10 mouse cellular contexts compared by ENCODE assay signal in the genomic region with DNA sequence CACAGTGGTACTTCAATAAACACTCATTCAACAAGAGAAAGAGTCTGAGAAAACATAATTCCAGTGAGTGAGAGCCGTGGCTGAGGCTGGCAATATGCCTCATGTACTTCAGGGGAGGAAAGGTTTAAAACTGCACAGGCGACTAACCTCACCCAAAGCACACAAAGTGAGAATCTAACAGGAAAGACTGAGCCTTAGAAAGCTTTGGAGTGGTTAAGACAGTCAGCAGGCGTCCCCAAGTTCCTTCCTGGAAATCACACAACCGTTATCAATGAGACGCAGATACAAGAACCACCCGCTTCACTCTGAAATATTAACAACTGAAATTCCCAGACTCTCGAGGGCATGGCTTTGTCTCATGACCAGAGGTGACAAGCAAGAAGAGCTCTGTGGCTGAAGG. TPM values are rescaled to one million over a fixed set of nuclear protein-coding genes. Genes with fewer than 3 reads are reported as not detected.
DNase-seq lines count a peak whose midpoint lies in the region; ATAC-seq and TF ChIP-seq lines count a peak whose summit lies in the region.
"Had no signal": no experiment of that assay in that cellular context is flagged by ENCODE, and none has a peak within 500 bp of the region (broad histone marks: within the 10 kb centered on the region; RNA-seq: fewer than 3 reads in every experiment).

No protein-coding gene starts in this region.

- H3K27ac ChIP-seq in heart, embryonic 13.5 days (replicated peaks), result peak overlapping the region; percentile 54
- H3K27ac ChIP-seq in MEL (ENCODE audit: control insufficient read depth, low read depth, low read length), result peak overlapping the region; percentile 84
- H3K27ac ChIP-seq in macrophage, result peak overlapping the region; percentile 52
- H3K27ac ChIP-seq: hindbrain, embryonic 13.5 days had no signal

- no peak; the same call in 1 of the 2 replicates for ATAC-seq in heart, embryonic 13.5 days (ENCODE audit: extremely low read depth, insufficient number of reproducible peaks, low FRiP score, low TSS enrichment)
- 0 out of 2 replicates have a peak, but pooled peaks have one; percentile 52 for ATAC-seq in erythroid progenitor cell, adult 5-6 weeks (replicated peaks; ENCODE audit: low FRiP score, poor library complexity, severe bottlenecking)
- ATAC-seq: midbrain, embryonic 16.5 days had no signal

- H3K9ac ChIP-seq in heart, embryonic 13.5 days, result no peak overlapping the region
- H3K9ac ChIP-seq in MEL (ENCODE audit: control insufficient read depth, low read depth, low read length, poor library complexity, severe bottlenecking), result peak overlapping the region; percentile 36
- H3K9ac ChIP-seq: hindbrain, embryonic 13.5 days had no signal

- H3K4me2 ChIP-seq in heart, embryonic 13.5 days, result peak overlapping the region; percentile 59
- H3K4me2 ChIP-seq: hindbrain, embryonic 13.5 days had no signal

- H3K79me2 ChIP-seq in MEL (ENCODE audit: control insufficient read depth, insufficient read depth, low read length, poor library complexity), result no peaks in the 10 kb centered on the region
- H3K79me2 ChIP-seq in macrophage (ENCODE audit: inconsistent target), result peaks cover 26% of the 10 kb centered on the region; the same call in 1 of the 2 replicates

- peaks cover 27% of the 10 kb centered on the region for H3K4me1 ChIP-seq in heart, embryonic 13.5 days
- peaks cover 7 to 29% of the 10 kb centered on the region in 2 experiments for H3K4me1 ChIP-seq in MEL (ENCODE audit: control insufficient read depth in 1 of 2, insufficient read depth in 2 of 2, low read length in 2 of 2)
- H3K4me1 ChIP-seq: hindbrain, embryonic 13.5 days had no signal

- 25% methylated on average over 7 of the region's 7 CpGs for WGBS in heart, embryonic 13.5 days
- WGBS in macrophage (ENCODE audit: missing documents), result 9% methylated on average over 7 of the region's 7 CpGs

- TF ChIP-seq CTCF in MEL (IDR thresholded peaks at IDR 0.05 in 2 of 3, conservative IDR thresholded peaks at IDR 0.05 in 1 of 3; ENCODE audit: control insufficient read depth in 1 of 3, insufficient read depth in 1 of 3, low read depth in 2 of 3, low read length in 3 of 3, poor library complexity in 1 of 3, severe bottlenecking in 1 of 3), result no peak

- no peaks in the 10 kb centered on the region for H3K9me3 ChIP-seq in heart, embryonic 13.5 days
- H3K9me3 ChIP-seq in MEL (replicated peaks; ENCODE audit: insufficient read depth, low read length), result no peaks in the 10 kb centered on the region
- H3K9me3 ChIP-seq: hindbrain, embryonic 13.5 days had no signal

- TF ChIP-seq EP300 in MEL (IDR thresholded peaks at IDR 0.05; ENCODE audit: low read depth in 1 of 2, low read length in 2 of 2), result peak; percentile 73 to 89

- no peaks in the 10 kb centered on the region for H3K36me3 ChIP-seq in heart, embryonic 13.5 days
- H3K36me3 ChIP-seq in MEL (ENCODE audit: control insufficient read depth in 1 of 2, insufficient read depth in 2 of 2, low read length in 2 of 2) (peaks cover 0 to 30% of the 10 kb centered on the region in 2 experiments; a peak in 2 of 4 replicates), macrophage (ENCODE audit: inconsistent target) (no peaks in the 10 kb centered on the region)
- H3K36me3 ChIP-seq: hindbrain, embryonic 13.5 days had no signal

- intact Hi-C loops in heart, postnatal 36 days (cut with DNase I), result no loop called here

- peak in 1 of 2 experiments; percentile 51; a peak in 1 of 4 replicates for TF ChIP-seq POLR2A in MEL (IDR thresholded peaks at IDR 0.05; ENCODE audit: control insufficient read depth in 1 of 2, insufficient read depth in 1 of 2, low read depth in 1 of 2, low read length in 2 of 2, poor library complexity in 1 of 2)

- H3K4me3 ChIP-seq in heart, embryonic 13.5 days, result peak overlapping the region; percentile 22; the same call in 1 of the 2 replicates
- H3K4me3 ChIP-seq in MEL (ENCODE audit: control insufficient read depth in 1 of 2, insufficient read depth in 1 of 2, low read depth in 2 of 2, low read length in 2 of 2) (peak overlapping the region; percentile 70 to 78), macrophage (ENCODE audit: inconsistent target) (peak overlapping the region; percentile 23)
- H3K4me3 ChIP-seq: hindbrain, embryonic 13.5 days had no signal

- TF ChIP-seq RAD21 in MEL (IDR thresholded peaks at IDR 0.05; ENCODE audit: low read depth, low read length), result no peak

- DNase-seq in heart, postnatal 36 days, result no peak
- DNase-seq in MEL (ENCODE audit: low read depth, low spot score), result peak; percentile 88
- DNase-seq in adrenal gland, adult 18-20 months (ENCODE audit: low spot score in 2 of 2), result no peak
- DNase-seq in ovary, postnatal 36 days (ENCODE audit: low spot score), result no peak
- DNase-seq in kidney, adult 8-10 months, result no peak

- H3K27me3 ChIP-seq in heart, embryonic 13.5 days (replicated peaks), result no peaks in the 10 kb centered on the region
- H3K27me3 ChIP-seq in MEL (ENCODE audit: control insufficient read depth in 1 of 2, insufficient read depth in 2 of 2, low read length in 2 of 2), result no peaks in the 10 kb centered on the region
- H3K27me3 ChIP-seq: hindbrain, embryonic 13.5 days had no signal

TF ChIP-seq in MEL, 35 proteins besides CTCF, POLR2A, EP300 and RAD21 (continues in another document):
- TF ChIP-seq MXI1 (IDR thresholded peaks at IDR 0.05; ENCODE audit: low read depth, low read length) (peak; percentile 49; the same call in 1 of the 2 replicates), MYB (IDR thresholded peaks at IDR 0.05; ENCODE audit: low read depth, low read length) (peak; percentile 39; the same call in 1 of the 2 replicates), E2F4 (IDR thresholded peaks at IDR 0.05; ENCODE audit: borderline replicate concordance, low read depth, low read length) (no peak), TAL1 (IDR thresholded peaks at IDR 0.05; ENCODE audit: low read length) (peak; percentile 85), TCF12 (IDR thresholded peaks at IDR 0.05; ENCODE audit: low read depth, low read length) (peak; percentile 80), TBP (IDR thresholded peaks at IDR 0.05; ENCODE audit: low read depth, low read length) (peak; percentile 66; the same call in 1 of the 2 replicates), SIN3A (IDR thresholded peaks at IDR 0.05; ENCODE audit: low read length) (peak; percentile 57), KAT2A (conservative IDR thresholded peaks at IDR 0.05; ENCODE audit: low read depth, low read length) (no peak), MAFK (IDR thresholded peaks at IDR 0.05; ENCODE audit: borderline replicate concordance, low read depth, low read length) (no peak), CHD2 (IDR thresholded peaks at IDR 0.05; ENCODE audit: low read length) (no peak), ZMIZ1 (IDR thresholded peaks at IDR 0.05; ENCODE audit: low read depth, low read length) (no peak), POLR2AphosphoS5 (IDR thresholded peaks at IDR 0.05; ENCODE audit: borderline replicate concordance, low read depth, low read length) (no peak), UBTF (IDR thresholded peaks at IDR 0.05; ENCODE audit: borderline replicate concordance, insufficient read depth, low read depth, low read length) (no peak), JUND (IDR thresholded peaks at IDR 0.05; ENCODE audit: low read depth, low read length) (no peak), NELFE (IDR thresholded peaks at IDR 0.05; ENCODE audit: low read depth, low read length) (0 out of 2 replicates have a peak, but pooled peaks have one; percentile 38), BHLHE40 (IDR thresholded peaks at IDR 0.05; ENCODE audit: borderline replicate concordance, low read depth, low read length) (no peak), HCFC1 (IDR thresholded peaks at IDR 0.05; ENCODE audit: low read depth, low read length) (no peak), ZNF384 (IDR thresholded peaks at IDR 0.05; ENCODE audit: low read depth, low read length) (no peak), ZC3H11A (IDR thresholded peaks at IDR 0.05; ENCODE audit: low read depth, low read length) (no peak), USF1 (IDR thresholded peaks at IDR 0.05; ENCODE audit: low read depth, low read length) (no peak), CHD1 (IDR thresholded peaks at IDR 0.05; ENCODE audit: low read depth, low read length) (no peak), SMC3 (IDR thresholded peaks at IDR 0.05; ENCODE audit: low read depth, low read length) (no peak)

RNA-seq across cellular contexts. Expression of gene Unc50, which starts 48.5 kb away (rescaled TPM):
- polyA plus RNA-seq in heart, embryonic 13.5 days (2015; fragmentation: Nextera tagmentation; extraction: Ambion mirVana), result 75.9 and 86.4 TPM in 2 replicates
- total RNA-seq in heart, postnatal 36 days (2021), result 10 to 100 TPM; 29.5 to 30.3 TPM
- 56.4 and 62.3 TPM in 2 replicates for total RNA-seq in MEL (2012; rRNA removed)
- polyA plus RNA-seq in MEL (2012; ENCODE audit: insufficient read depth in 1 of 2, insufficient read length in 2 of 2, low read depth in 1 of 2, low replicate concordance in 2 of 2, missing spikeins in 1 of 2), result 100 to 1,000 TPM in 1 of 2 experiments, 10 to 100 TPM in 1; 61.8 to 609 TPM
- 27.7 and 39.6 TPM in 2 replicates for total RNA-seq in erythroid progenitor cell, adult 5-6 weeks (2015; ENCODE audit: low replicate concordance)
- 7.6 and 16.2 TPM in 2 replicates for total RNA-seq in erythroid progenitor cell, adult 5-6 weeks (2017; ENCODE audit: low replicate concordance)
- 10 to 100 TPM; 15.0 to 56.2 (median 35.4) TPM for total RNA-seq in macrophage (2018; cell fraction: chromatin; rRNA removed)
- 10 to 100 TPM; 42.6 to 67.6 (median 58.4) TPM for total RNA-seq in macrophage (2018; cell fraction: cytosol; rRNA removed)
- 10 to 100 TPM; 30.4 to 72.7 (median 54.5) TPM for total RNA-seq in macrophage (2018; cell fraction: nucleus; rRNA removed)
- 36.9 to 85.7 TPM (median 64.5 TPM) in 3 replicates for polyA plus RNA-seq in macrophage (2018)
- 10 to 100 TPM; 61.0 to 72.3 TPM for total RNA-seq in adrenal gland, adult 18-20 months (2021)

RNA-seq across cellular contexts. Expression of gene Coa5, which starts 48.5 kb away (rescaled TPM):
- polyA plus RNA-seq in heart, embryonic 13.5 days (2015; fragmentation: Nextera tagmentation; extraction: Ambion mirVana), result 56.8 and 60.0 TPM in 2 replicates
- 100 to 1,000 TPM in 1 of 2 experiments, 10 to 100 TPM in 1; 88.1 to 111 TPM for total RNA-seq in heart, postnatal 36 days (2021)
- 26.7 and 31.4 TPM in 2 replicates for total RNA-seq in MEL (2012; rRNA removed)
- polyA plus RNA-seq in MEL (2012; ENCODE audit: insufficient read depth in 1 of 2, insufficient read length in 2 of 2, low read depth in 1 of 2, low replicate concordance in 2 of 2, missing spikeins in 1 of 2), result 10 to 100 TPM in 1 of 2 experiments, not detected in 1; 34.5 TPM
- total RNA-seq in erythroid progenitor cell, adult 5-6 weeks (2015; ENCODE audit: low replicate concordance), result 25.6 and 26.0 TPM in 2 replicates
- 11.6 and 17.6 TPM in 2 replicates for total RNA-seq in erythroid progenitor cell, adult 5-6 weeks (2017; ENCODE audit: low replicate concordance)
- 10 to 100 TPM in 20 of 26 experiments, 1 to 10 TPM in 6; 2.9 to 61.7 (median 24.6) TPM for total RNA-seq in macrophage (2018; cell fraction: chromatin; rRNA removed)
- 100 to 1,000 TPM in 14 of 26 experiments, 10 to 100 TPM in 12; 76.3 to 241 (median 141) TPM for total RNA-seq in macrophage (2018; cell fraction: cytosol; rRNA removed)
- total RNA-seq in macrophage (2018; cell fraction: nucleus; rRNA removed), result 100 to 1,000 TPM in 11 of 26 experiments, 10 to 100 TPM in 15; 13.4 to 162 (median 73.2) TPM
- 65.7 to 107 TPM (median 99.8 TPM) in 3 replicates for polyA plus RNA-seq in macrophage (2018)
- total RNA-seq in adrenal gland, adult 18-20 months (2021), result 100 to 1,000 TPM; 121 to 134 TPM

Comparison
In these comparisons a context has a peak if more than half of its experiments do, and no peak if none do; other contexts are left out.
1. H3K4me3 ChIP-seq: peak in every context shown above with its lines; median percentile 74 in MEL; 23 in macrophage; 22 in heart, embryonic 13.5 days.